Mouse (Mus musculus) lung, embryonic 14.5 days (tissue): Measurements from ENCODE around the gene Tsg101. TPM values are rescaled to one million over a fixed set of nuclear protein-coding genes. Genes with fewer than 3 reads are reported as not detected.
"Not testable (repeated sequence)": the region's sequence is repeated elsewhere in the genome, so short reads cannot be mapped to it uniquely, and the experiment has no call there.

Experiments used
- ATAC-seq: fragments of 200-750 bp; cut with Nextera tagmentation; 2 replicates; pipeline ENCODE4 v1.8.0; 2017; ENCODE audit warnings: mild to moderate bottlenecking, moderate TSS enrichment, moderate library complexity; ENCODE audit not compliant: insufficient read depth
- DNase-seq: peaks from one replicate; pipeline ENCODE4 v3.0.0-alpha.2; 2015
- H3K27ac ChIP-seq: fragments of 300-500 bp; sonication (generic); 2 replicates; pipeline ENCODE4 v1.5.1; 2014; ENCODE audit warnings: low read depth, mild to moderate bottlenecking, moderate library complexity
- H3K27me3 ChIP-seq: fragments of 300-500 bp; sonication (generic); 2 replicates; pipeline ENCODE4 v1.6.1; 2014; ENCODE audit warnings: low read length, control low read depth; ENCODE audit not compliant: insufficient read depth
- H3K36me3 ChIP-seq: fragments of 300-500 bp; sonication (generic); 2 replicates; pipeline ENCODE4 v1.6.1; 2014; ENCODE audit warnings: control low read depth; ENCODE audit not compliant: insufficient read depth
- H3K4me1 ChIP-seq: fragments of 300-500 bp; sonication (generic); 2 replicates; pipeline ENCODE4 v1.6.1; 2014; ENCODE audit warnings: antibody characterized with exemption, control low read depth; ENCODE audit not compliant: insufficient read depth
- H3K4me2 ChIP-seq: fragments of 300-500 bp; sonication (generic); 2 replicates; pipeline ENCODE4 v1.6.1; 2014; ENCODE audit warnings: mild to moderate bottlenecking
- H3K4me3 ChIP-seq: fragments of 300-500 bp; sonication (generic); 2 replicates; pipeline ENCODE4 v1.5.1; 2014; ENCODE audit warnings: low read depth, low read length
- H3K9ac ChIP-seq: fragments of 300-500 bp; sonication (generic); 2 replicates; pipeline ENCODE4 v1.6.1; 2014
- H3K9me3 ChIP-seq: fragments of 300-500 bp; sonication (generic); 2 replicates; pipeline ENCODE4 v1.6.1; 2016; ENCODE audit warnings: low read depth, low read length, control low read depth
- CTCF ChIP-seq: IDR thresholded peaks from 2 replicates; pipeline ENCODE4 v1.5.1; 2016; ENCODE audit warnings: antibody characterized with exemption, low read depth
- WGBS: fragments of 180-500 bp; shearing (Covaris S2); extraction: QIAGEN DNeasy Blood & Tissue Kit; methylation state at CpG from one replicate; pipeline ENCODE4 v1.1.7; 2014; 5-methylcytosine and 5-hydroxymethylcytosine counted together
- polyA plus RNA-seq: library from polyadenylated mRNA; unstranded; fragments of >200 nt; fragmentation: Nextera tagmentation; extraction: Ambion mirVana; gene quantifications from 2 replicates; pipeline ENCODE4 v1.2.1, GENCODE M21; 2014

Tsg101 gene
- polyA plus RNA-seq, 1 experiment from 2014 or later: 176 TPM

DNA sequence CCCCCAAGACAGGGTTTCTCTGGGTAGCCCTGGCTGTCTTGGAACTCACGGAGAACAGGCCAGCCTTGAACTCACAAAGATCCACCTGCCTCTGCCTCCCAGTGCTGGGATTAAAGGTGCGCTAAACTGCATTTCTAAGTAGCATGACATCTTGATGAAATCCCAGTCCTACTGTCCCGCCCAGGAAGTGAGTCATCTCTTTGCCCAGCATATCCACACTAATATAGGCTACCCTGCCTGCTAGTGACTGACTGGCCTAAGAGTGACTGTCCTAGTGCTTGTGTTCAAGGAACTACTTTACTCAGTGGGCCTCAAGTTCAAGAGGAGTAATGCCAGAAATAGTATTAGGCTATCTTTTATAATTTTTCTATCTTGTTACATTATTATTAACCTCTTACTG, 3.4 kb downstream of the Tsg101 start:
- H3K36me3 ChIP-seq: peaks cover 41% of the 10 kb centered on the region
- H3K4me1 ChIP-seq: peaks cover 17% of the 10 kb centered on the region
- TF ChIP-seq CTCF: no peak
- 86% methylated on average over 3 of the region's 3 CpGs for WGBS
- DNase-seq: no peak
- no peaks in the 10 kb centered on the region for H3K9me3 ChIP-seq
- no peak for ATAC-seq
- no peak overlapping the region for H3K27ac ChIP-seq
- H3K27me3 ChIP-seq: no peaks in the 10 kb centered on the region
- H3K4me2 ChIP-seq: no peak overlapping the region
- H3K4me3 ChIP-seq: no peak overlapping the region
- no peak overlapping the region for H3K9ac ChIP-seq

DNA sequence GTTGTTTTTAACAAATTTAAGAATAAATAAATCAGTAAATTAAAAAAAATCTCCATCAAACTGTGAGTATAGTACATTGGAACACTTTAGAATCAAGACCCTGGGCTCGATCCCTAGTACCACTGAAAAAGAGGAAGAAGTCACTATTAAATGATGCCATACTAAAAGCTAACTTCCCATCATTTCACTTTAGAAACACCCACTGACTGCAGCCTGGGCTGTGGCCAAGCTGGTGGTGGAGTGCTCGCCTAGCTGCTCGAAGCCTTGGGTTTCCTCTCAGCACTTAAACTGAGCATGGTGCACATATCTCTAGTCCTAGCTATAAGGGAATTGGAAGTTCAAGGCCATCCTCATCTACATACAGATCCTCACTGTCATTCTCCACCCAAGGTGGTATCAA, 8.5 kb downstream of the Tsg101 start:
- Histone ChIP-seq H3K4me1 (no peaks in the 10 kb centered on the region), H3K4me3 (no peak overlapping the region), H3K9ac (no peak overlapping the region), H3K36me3 (peaks cover 86% of the 10 kb centered on the region), H3K4me2 (no peak overlapping the region), H3K27me3 (no peaks in the 10 kb centered on the region), H3K9me3 (no peaks in the 10 kb centered on the region), H3K27ac (no peak overlapping the region)
- ATAC-seq (no peak), DNase-seq (no peak)
- WGBS: 91% methylated on average over 3 of the region's 3 CpGs
- no peak for TF ChIP-seq CTCF

- ATAC-seq (no peak), DNase-seq (no peak)
- Histone ChIP-seq H3K27ac (no peak overlapping the region), H3K4me2 (no peak overlapping the region), H3K27me3 (no peaks in the 10 kb centered on the region), H3K9me3 (no peaks in the 10 kb centered on the region), H3K9ac (no peak overlapping the region), H3K4me1 (no peaks in the 10 kb centered on the region), H3K36me3 (peaks cover 87% of the 10 kb centered on the region), H3K4me3 (no peak overlapping the region)
- no peak for TF ChIP-seq CTCF
- 72% methylated on average over 3 of the region's 3 CpGs for WGBS
Measured at GRCm38 (mm10) chr7:46899343-46899742, 20.4 kb downstream of the Tsg101 start.

DNA sequence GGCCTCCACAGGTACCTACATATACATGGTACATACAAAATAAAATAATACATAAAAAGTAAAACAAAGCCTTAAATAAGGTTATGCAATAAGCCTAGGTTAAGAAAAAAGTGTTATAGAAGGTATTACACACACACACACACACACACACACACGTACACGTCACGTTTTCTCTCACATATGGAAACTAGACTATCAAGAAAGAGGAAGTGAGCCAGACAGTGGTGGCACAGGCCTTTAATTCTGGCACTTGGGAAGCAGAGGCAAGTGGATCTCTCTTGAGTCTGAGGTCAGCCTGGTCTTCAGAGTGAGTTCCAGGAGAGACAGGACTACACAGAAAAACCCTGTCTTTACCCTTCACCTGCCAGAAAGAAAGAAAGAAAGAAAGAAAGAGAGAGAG, 24.3 kb downstream of the Tsg101 start:
- Histone ChIP-seq H3K4me2 (no peak overlapping the region), H3K4me3 (no peak overlapping the region), H3K27me3 (no peaks in the 10 kb centered on the region), H3K27ac (no peak overlapping the region), H3K4me1 (no peaks in the 10 kb centered on the region), H3K9me3 (no peaks in the 10 kb centered on the region), H3K36me3 (peaks cover 92% of the 10 kb centered on the region), H3K9ac (no peak overlapping the region)
- no peak for TF ChIP-seq CTCF
- WGBS: 82% methylated on average over 3 of the region's 3 CpGs
- ATAC-seq: no peak
- no peak for DNase-seq

DNA sequence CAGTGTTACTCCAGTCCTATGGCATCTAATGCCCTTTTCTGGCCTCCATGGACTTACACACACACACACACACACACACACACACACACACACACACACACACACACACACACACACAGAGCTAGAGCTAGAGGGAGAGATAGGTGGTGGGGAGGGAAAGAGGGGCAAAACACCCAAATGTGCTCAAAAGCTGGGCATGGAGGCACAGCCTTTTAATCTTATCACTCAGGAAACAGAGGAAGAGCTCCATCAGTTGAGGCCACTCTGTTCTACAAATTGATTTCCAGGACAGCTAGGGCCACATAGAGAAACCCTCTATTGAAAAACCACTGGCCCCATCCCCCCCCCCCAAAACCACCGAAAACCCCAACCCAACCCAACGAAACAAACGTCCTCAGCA, 36.5 kb downstream of the Tsg101 start:
- DNase-seq (no peak), ATAC-seq (no peak)
- Histone ChIP-seq H3K9me3 (no peaks in the 10 kb centered on the region), H3K27me3 (no peaks in the 10 kb centered on the region), H3K36me3 (peaks cover 38% of the 10 kb centered on the region), H3K4me3 (no peak overlapping the region), H3K4me2 (no peak overlapping the region), H3K9ac (no peak overlapping the region), H3K4me1 (no peaks in the 10 kb centered on the region), H3K27ac (no peak overlapping the region)
- TF ChIP-seq CTCF: no peak
- 83% methylated on average over 3 of the region's 3 CpGs for WGBS

GRCm38 (mm10) chr7:46881941-46882340, 37.8 kb downstream of the Tsg101 start:
- H3K4me3 ChIP-seq, ATAC-seq, H3K9ac ChIP-seq, H3K27ac ChIP-seq, H3K4me1 ChIP-seq, DNase-seq, H3K9me3 ChIP-seq, H3K4me2 ChIP-seq, H3K27me3 ChIP-seq: not testable (repeated sequence)
- 71% methylated on average over 7 of the region's 8 CpGs for WGBS
- peaks cover 24% of the 10 kb centered on the region for H3K36me3 ChIP-seq

DNA sequence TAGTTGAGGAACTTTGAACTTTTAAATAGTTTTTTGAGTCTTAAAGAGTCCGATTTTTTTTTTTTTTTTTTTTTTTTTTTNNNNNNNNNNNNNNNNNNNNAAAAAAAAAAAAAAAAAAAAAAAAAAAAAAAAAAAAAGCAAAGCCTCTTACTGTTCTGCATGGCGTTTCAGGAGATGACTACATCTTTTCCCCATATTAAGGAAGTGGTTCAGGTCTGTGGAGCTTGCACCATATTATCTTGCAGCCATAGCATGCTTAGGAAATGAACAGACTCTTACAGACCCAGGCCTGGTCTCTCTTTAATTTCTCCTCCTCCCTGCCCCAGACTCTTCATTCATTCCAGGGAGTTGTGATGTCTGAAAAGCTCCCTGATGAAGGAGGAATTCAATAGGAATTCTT, 38.8 kb downstream of the Tsg101 start:
- Histone ChIP-seq H3K27ac (no peak overlapping the region), H3K4me2 (no peak overlapping the region), H3K27me3 (no peaks in the 10 kb centered on the region), H3K36me3 (peaks cover 15% of the 10 kb centered on the region), H3K4me1 (no peaks in the 10 kb centered on the region), H3K9me3 (no peaks in the 10 kb centered on the region), H3K4me3 (no peak overlapping the region), H3K9ac (no peak overlapping the region)
- 89% methylated on average over 2 of the region's 2 CpGs for WGBS
- ATAC-seq (no peak), DNase-seq (no peak)
- TF ChIP-seq CTCF: no peak

DNA sequence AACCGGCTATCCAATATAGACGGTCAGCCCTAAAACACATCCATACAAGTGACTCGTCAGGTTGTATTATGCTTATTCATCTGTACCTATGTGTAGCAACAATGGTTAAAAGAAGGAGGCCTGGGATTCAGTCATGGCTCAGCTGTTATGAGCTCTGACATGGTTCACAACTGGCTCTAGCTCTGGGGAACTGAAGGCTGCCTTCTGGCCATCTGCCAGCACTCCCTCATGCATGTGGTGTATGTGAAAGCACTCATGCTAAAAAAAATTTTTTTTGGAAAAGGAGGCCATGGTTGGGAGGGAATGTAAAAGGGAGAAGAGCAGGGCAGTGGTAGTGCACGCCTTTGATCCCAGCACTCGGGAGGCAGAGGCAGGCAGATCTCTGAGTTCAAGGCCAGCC, 39.9 kb downstream of the Tsg101 start:
- 85% methylated on average over 5 of the region's 5 CpGs for WGBS

More for the DNA sequence above, 39.9 kb downstream of the Tsg101 start:
- Histone ChIP-seq H3K36me3 (peaks cover 8% of the 10 kb centered on the region; the same call in 1 of the 2 replicates), H3K9me3 (no peaks in the 10 kb centered on the region), H3K4me3 (no peak overlapping the region), H3K9ac (no peak overlapping the region), H3K27ac (no peak overlapping the region), H3K4me2 (no peak overlapping the region), H3K27me3 (no peaks in the 10 kb centered on the region), H3K4me1 (no peaks in the 10 kb centered on the region)
- peak; percentile 37 for DNase-seq
- TF ChIP-seq CTCF: no peak
- ATAC-seq: no peak
